Mouse (Mus musculus) heart, embryonic 16.5 days (tissue): ENCODE results near the gene Gas2l3. TPM values are rescaled to one million over a fixed set of nuclear protein-coding genes. Genes with fewer than 3 reads are reported as not detected.
A peak's percentile ranks its signal among the peaks of the same experiment; 100 is the strongest.

Source experiments
- ATAC-seq: fragments of 200-750 bp; cut with Nextera tagmentation; replicated peaks from 2 replicates; pipeline ENCODE4 v1.8.0; 2017; ENCODE audit warnings: moderate number of reproducible peaks; ENCODE audit not compliant: insufficient read depth, low FRiP score; ENCODE audit errors: extremely low read depth
- H3K27ac ChIP-seq: fragments of 300-500 bp; sonication (generic); 2 replicates; pipeline ENCODE4 v1.5.1; 2014; ENCODE audit warnings: mild to moderate bottlenecking, low read length, control low read depth, moderate library complexity
- H3K27me3 ChIP-seq: fragments of 300-500 bp; sonication (generic); 2 replicates; pipeline ENCODE4 v1.6.1; 2014; ENCODE audit warnings: low read length, mixed read lengths; ENCODE audit not compliant: control insufficient read depth, insufficient read depth
- H3K36me3 ChIP-seq: fragments of 300-500 bp; sonication (generic); 2 replicates; pipeline ENCODE4 v1.6.1; 2014; ENCODE audit not compliant: control insufficient read depth, insufficient read depth
- H3K4me1 ChIP-seq: fragments of 300-500 bp; sonication (generic); 2 replicates; pipeline ENCODE4 v1.6.1; 2014; ENCODE audit warnings: low read length, mixed read lengths; ENCODE audit not compliant: control insufficient read depth, insufficient read depth
- H3K4me2 ChIP-seq: fragments of 300-500 bp; sonication (generic); 2 replicates; pipeline ENCODE4 v1.6.1; 2014; ENCODE audit warnings: low read depth, mild to moderate bottlenecking, control low read depth, low read length
- H3K4me3 ChIP-seq: fragments of 300-500 bp; sonication (generic); 2 replicates; pipeline ENCODE4 v1.5.1; 2014; ENCODE audit warnings: mild to moderate bottlenecking, control low read depth, low read length
- H3K9ac ChIP-seq: fragments of 300-500 bp; sonication (generic); 2 replicates; pipeline ENCODE4 v1.6.1; 2014; ENCODE audit warnings: low read length, control low read depth
- H3K9me3 ChIP-seq: fragments of 300-500 bp; sonication (generic); replicated peaks from 2 replicates; pipeline ENCODE4 v1.6.1; 2016; ENCODE audit warnings: low read length; ENCODE audit not compliant: control insufficient read depth
- WGBS: fragments of 180-500 bp; shearing (Covaris S2); extraction: QIAGEN DNeasy Blood & Tissue Kit; methylation state at CpG from one replicate; pipeline ENCODE4 v1.1.7; 2014; 5-methylcytosine and 5-hydroxymethylcytosine counted together
- polyA plus RNA-seq: library from polyadenylated mRNA; unstranded; fragments of >200 nt; fragmentation: Nextera tagmentation; extraction: Ambion mirVana; gene quantifications from 2 replicates; pipeline ENCODE4 v1.2.1, GENCODE M21; 2015

Gene Gas2l3
- polyA plus RNA-seq, 1 experiment from 2014 or later = 20.2 TPM

DNA sequence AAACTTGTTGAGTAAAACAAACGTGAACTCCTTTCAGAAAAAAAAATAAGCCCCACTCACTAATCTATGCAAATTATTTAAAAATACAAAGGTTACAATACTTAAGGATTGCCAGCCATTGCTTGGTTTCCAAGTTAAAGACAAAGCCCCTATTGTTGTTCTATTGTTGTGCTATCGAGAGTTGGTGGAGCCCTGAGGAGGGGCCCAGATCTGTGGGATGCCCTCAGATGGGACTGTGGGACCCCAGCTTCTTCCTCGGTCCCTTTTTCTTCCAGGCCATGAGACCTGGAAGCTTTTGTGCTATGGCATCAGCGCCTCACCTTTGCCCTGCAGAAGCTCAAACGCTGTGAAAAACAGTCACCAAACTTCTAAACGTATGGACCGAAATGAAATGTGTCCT, 37.9 kb upstream of the Gas2l3 start:
- Histone ChIP-seq H3K4me2 (no peak overlapping the region), H3K27ac (no peak overlapping the region), H3K9me3 (no peaks in the 10 kb centered on the region), H3K27me3 (no peaks in the 10 kb centered on the region), H3K4me1 (no peaks in the 10 kb centered on the region), H3K36me3 (no peaks in the 10 kb centered on the region), H3K4me3 (no peak overlapping the region), H3K9ac (no peak overlapping the region)
- ATAC-seq = no peak
- 65% methylated on average over 7 of the region's 7 CpGs for WGBS

DNA sequence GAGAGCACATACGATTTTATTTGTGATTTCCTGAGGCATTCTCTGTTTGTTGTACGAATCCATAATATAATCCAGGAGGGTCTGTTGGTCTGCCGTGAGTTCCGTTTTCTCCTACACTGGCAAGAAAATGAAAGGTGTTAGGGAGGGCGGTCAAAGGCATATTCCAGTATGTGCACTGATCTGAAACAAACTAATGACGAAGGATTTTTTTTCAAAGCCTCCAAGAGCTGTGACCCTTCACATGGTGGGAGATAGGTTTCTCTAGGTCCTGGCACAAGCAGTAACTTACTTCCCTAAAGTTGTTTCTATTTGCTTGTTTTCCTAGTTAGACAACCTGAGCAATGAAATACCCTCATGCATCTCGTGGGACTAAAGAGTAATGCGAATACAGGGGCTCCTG, 35.0 kb upstream of the Gas2l3 start:
- ATAC-seq = no peak
- WGBS = 88% methylated on average over 8 of the region's 8 CpGs
- Histone ChIP-seq H3K9me3 (no peaks in the 10 kb centered on the region), H3K27ac (no peak overlapping the region), H3K9ac (no peak overlapping the region), H3K4me1 (no peaks in the 10 kb centered on the region), H3K36me3 (no peaks in the 10 kb centered on the region), H3K27me3 (no peaks in the 10 kb centered on the region), H3K4me3 (no peak overlapping the region), H3K4me2 (no peak overlapping the region)

DNA sequence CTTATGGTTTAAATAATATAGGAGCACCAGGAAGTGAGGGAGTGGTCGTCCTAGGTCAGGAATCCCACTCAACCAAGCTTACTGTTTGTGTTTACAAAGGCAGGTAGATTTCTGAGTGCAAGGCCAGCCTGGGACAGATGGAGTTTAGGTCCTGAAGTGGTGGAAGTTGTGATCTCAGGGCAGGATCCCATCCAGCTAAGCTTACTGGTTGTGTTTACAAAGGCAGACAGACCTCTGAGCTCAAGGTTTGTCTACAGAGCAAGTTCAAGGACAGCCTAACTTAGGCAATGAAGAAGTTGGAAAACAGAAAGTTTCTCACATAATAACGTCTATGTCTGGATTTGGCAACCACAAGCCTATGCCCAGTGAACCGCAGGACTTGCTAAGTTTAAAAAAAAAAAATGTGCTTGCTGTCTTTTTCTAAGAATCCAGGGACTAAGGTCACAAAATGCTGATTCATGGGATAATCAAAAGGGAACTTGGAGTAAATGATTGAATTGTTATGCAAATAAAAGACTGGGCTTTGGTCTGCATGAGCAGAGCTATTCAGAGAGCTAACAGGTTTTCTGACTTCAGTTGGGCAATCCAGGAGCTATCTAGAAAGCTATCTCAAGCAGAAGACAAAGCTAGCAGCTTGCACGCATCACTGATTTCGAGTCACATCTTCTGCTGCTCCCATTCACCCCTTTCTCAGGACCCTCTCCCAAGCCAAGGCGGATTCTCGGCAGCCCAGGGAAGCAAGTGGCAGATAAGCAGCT, 27.0 kb upstream of the Gas2l3 start:
- H3K27ac ChIP-seq = no peak overlapping the region
- WGBS = 74% methylated on average over 7 of the region's 7 CpGs
- H3K4me1 ChIP-seq = no peaks in the 10 kb centered on the region
- no peak for ATAC-seq
- H3K36me3 ChIP-seq = peaks cover 3% of the 10 kb centered on the region; the same call in 1 of the 2 replicates
- no peak overlapping the region for H3K4me3 ChIP-seq
- peaks cover 7% of the 10 kb centered on the region for H3K9me3 ChIP-seq
- no peaks in the 10 kb centered on the region for H3K27me3 ChIP-seq
- no peak overlapping the region for H3K4me2 ChIP-seq
- no peak overlapping the region for H3K9ac ChIP-seq

DNA sequence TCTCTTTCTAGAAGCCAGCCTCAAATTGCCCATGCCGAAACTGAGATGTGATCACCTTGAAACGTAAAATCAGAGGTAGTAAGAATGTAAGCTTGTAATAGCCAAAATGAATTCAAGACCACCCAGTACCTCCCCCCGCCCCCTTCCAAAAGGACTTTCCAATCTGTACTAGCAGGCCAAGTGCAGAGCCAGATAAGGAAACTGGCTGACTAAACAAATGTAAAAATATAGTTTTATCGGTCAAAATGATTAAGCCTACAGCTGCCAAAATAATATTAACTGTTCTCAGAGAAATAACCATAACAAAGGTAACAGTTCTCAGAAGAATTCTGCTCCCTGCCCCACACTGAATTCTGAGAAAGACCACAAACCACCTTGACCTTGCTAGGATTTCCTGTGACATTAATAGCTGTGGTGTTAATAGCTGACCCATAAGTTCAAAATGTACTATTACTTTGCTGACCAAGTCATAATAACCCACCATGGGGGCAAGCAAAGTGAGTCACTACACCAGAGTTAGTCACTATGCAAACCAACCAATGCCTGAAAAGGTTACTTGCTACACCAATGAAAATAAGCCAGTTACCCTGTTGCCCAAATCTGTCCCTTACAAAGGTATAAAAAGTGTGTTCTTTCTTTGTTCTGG, 21.1 kb upstream of the Gas2l3 start:
- Histone ChIP-seq H3K4me2 (no peak overlapping the region), H3K4me1 (no peaks in the 10 kb centered on the region), H3K27me3 (no peaks in the 10 kb centered on the region), H3K36me3 (peaks cover 1% of the 10 kb centered on the region; the same call in 1 of the 2 replicates), H3K4me3 (no peak overlapping the region), H3K27ac (no peak overlapping the region), H3K9ac (no peak overlapping the region), H3K9me3 (0 out of 2 replicates have a peak, but pooled peaks cover 1% of the 10 kb centered on the region)
- 67% methylated on average over 4 of the region's 4 CpGs for WGBS
- no peak for ATAC-seq

DNA sequence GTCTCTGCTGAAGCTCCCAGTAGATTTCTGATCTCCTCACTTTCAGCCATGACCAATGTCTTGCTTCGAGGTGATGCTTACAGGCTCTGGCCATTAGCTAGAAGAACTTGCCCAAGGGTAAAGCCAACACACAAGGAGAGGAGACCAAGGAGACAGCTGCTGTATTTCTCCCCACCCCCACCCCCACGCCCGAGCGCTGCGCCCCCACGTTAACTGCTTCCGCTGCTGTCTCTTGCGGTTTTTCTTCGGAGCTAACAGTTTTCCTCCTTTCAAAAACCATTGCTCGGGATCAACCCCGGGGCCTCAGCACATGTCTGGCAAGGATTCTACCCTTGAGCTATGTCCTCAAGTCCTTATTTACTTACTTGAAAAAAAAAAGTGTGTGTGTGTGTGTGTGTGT, 19.1 kb upstream of the Gas2l3 start:
- no peak overlapping the region for H3K4me2 ChIP-seq

DNA sequence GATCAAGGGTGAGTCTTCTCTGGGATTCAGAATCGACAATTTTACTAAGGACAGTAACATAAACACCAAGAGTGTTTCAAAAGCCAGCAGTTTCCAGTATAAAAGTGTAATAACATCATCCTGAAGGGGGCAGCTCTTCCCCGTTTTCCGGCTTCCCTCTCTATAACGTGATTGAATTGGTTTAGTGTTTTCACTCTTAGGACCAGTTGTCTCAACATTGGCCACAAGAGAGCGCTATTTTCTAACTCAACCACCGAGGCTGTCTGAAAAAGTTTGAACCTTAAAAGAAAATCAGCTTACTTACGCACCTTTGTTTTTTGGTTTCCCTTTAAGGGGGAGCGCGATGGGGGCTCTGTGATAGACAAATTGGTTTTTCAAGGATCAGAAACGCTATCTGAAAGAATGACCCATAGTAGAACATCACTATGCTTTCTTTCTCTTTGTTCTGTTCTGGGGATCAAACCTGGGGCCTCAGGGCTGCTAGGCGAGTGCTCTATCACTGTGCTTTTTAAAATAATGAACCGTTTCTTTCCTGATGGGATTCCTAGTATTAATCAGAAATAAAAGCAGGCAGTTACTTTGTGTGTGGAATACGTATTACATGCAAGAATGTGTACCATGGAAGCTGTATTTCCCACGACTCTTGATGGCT, 18.2 kb upstream of the Gas2l3 start:
- 22% methylated on average over 14 of the region's 14 CpGs for WGBS

More for the DNA sequence above, 19.1 kb upstream of the Gas2l3 start:
- no peak for ATAC-seq
- Histone ChIP-seq H3K27ac (no peak overlapping the region), H3K36me3 (no peaks in the 10 kb centered on the region), H3K9me3 (no peaks in the 10 kb centered on the region), H3K27me3 (no peaks in the 10 kb centered on the region), H3K4me1 (no peaks in the 10 kb centered on the region), H3K9ac (no peak overlapping the region), H3K4me3 (no peak overlapping the region)
- WGBS = 81% methylated on average over 11 of the region's 11 CpGs

DNA sequence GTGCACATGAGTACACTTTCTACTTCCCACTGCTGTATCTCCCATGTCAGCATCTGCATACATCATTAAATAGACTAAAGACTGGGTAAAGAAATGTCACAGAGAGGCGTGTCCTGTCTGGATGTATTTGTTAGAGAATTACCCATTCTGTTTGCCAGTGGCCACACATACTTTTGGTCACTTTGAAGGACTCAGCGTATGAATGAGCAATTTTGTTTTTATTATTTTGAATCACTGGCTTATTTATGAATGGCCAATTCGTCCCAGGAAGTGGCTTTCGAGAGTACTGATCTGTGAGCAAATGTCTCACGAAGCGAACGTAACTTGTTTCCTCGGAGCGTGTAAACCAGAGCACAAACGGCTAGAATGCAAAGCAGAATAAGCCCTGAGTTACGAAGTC, 17.2 kb upstream of the Gas2l3 start:
- H3K27ac ChIP-seq = no peak overlapping the region
- WGBS = 91% methylated on average over 11 of the region's 11 CpGs

More for the DNA sequence above, 18.2 kb upstream of the Gas2l3 start:
- no peaks in the 10 kb centered on the region for H3K36me3 ChIP-seq
- no peak overlapping the region for H3K4me3 ChIP-seq
- no peaks in the 10 kb centered on the region for H3K27me3 ChIP-seq
- no peaks in the 10 kb centered on the region for H3K4me1 ChIP-seq
- ATAC-seq = 0 out of 2 replicates have a peak, but pooled peaks have one; percentile 53
- H3K9me3 ChIP-seq = no peaks in the 10 kb centered on the region
- no peak overlapping the region for H3K27ac ChIP-seq
- peak overlapping the region; percentile 39; the same call in 1 of the 2 replicates for H3K4me2 ChIP-seq
- no peak overlapping the region for H3K9ac ChIP-seq

DNA sequence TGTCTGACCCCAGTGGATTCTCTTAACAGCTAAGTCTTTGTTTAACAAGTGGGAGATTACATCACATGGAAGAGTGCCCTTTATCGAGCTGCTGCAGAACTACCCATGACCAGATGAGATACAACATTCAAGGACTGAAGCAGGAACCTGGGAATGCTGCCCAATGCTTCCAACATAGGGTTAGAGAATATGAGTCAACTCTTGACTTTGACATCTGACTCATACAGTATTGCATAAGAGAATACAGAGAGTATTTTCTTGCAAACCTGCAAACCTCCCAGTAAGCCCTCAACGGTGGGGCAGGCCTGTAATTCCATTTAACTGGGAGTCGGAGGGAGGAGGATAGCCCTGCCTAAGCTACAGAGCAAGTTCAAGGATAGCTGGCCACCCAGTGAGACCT, 15.0 kb upstream of the Gas2l3 start:
- Histone ChIP-seq H3K4me1 (no peaks in the 10 kb centered on the region), H3K4me3 (no peak overlapping the region), H3K9ac (no peak overlapping the region), H3K4me2 (no peak overlapping the region), H3K27me3 (no peaks in the 10 kb centered on the region), H3K9me3 (no peaks in the 10 kb centered on the region), H3K36me3 (no peaks in the 10 kb centered on the region), H3K27ac (no peak overlapping the region)
- 54% methylated on average over 3 of the region's 3 CpGs for WGBS
- no peak for ATAC-seq

More for the DNA sequence above, 17.2 kb upstream of the Gas2l3 start:
- H3K9ac ChIP-seq = no peak overlapping the region
- H3K36me3 ChIP-seq = no peaks in the 10 kb centered on the region
- no peak overlapping the region for H3K4me3 ChIP-seq
- ATAC-seq = no peak
- no peak overlapping the region for H3K4me2 ChIP-seq
- H3K27me3 ChIP-seq = no peaks in the 10 kb centered on the region
- no peaks in the 10 kb centered on the region for H3K4me1 ChIP-seq
- H3K9me3 ChIP-seq = no peaks in the 10 kb centered on the region

DNA sequence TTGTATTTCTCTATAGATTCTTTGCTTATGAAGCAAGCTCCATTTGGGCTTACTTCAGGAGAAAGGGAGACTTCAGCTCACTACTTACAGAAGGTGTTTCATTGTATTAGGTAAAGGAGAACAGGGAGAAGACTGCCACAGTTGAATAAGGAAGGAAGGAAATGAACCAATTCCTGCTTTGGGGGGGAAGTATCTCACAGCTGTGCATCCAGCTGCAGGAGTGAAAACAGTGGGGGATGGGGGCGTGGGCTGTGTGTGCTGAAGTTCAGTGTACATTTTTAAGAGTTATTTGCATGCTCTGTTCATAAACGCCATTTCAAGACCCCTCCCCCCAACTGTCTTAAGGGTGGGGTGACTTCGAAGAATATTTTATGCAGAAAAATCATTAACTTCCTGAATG, 10.0 kb upstream of the Gas2l3 start:
- Histone ChIP-seq H3K27me3 (no peaks in the 10 kb centered on the region), H3K4me3 (no peak overlapping the region), H3K9me3 (no peaks in the 10 kb centered on the region), H3K27ac (no peak overlapping the region), H3K4me2 (no peak overlapping the region), H3K9ac (no peak overlapping the region), H3K36me3 (no peaks in the 10 kb centered on the region), H3K4me1 (no peaks in the 10 kb centered on the region)
- WGBS = 66% methylated on average over 3 of the region's 3 CpGs
- ATAC-seq = no peak
